Mouse (Mus musculus) thymus, postnatal 14 days (tissue): ENCODE measurements around the gene Mbd3.

Experiments
- DNase-seq: peaks from one replicate; pipeline ENCODE4 v3.0.0; 2021

Mbd3 gene

DNA sequence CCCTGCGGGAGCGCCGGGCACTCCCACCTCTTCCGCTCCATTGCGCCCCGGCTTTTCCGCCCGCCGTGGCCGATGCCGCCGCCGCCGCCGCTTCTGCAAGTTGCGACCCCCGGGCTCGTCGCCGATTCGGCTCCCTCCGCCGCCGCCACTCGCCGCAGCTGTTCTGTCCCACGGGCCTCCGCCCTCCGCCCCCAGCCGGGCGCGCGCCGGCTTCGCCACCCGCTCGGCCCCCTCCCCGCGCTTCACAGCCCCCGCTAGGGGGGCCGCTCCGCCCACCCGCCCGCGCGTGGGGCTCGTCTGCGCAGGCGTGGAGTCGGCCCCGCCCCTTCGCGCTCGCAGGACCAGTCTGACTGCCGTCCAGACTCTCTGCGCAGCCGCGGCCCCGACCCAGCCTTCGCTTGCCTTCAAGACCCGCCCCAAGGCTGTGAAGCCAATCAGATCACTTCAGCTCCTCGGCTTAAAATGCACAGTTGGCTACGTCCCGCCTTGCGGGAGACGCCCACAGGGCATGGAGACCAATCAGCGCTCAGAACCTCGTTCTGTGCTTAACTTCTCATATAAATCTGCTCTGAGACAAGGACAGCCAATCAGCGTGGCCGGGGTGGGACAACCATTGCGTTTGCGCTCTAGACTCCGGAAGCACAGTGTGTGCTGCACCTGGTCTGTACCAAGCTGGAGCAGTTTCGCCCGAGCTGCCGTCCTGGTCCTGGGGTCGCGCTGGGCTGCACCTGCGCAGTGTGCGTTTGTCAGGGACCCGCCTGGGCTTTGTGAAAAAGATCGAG lies at the start of gene Mbd3:
TSS of gene Mbd3 (minus strand) at position 360 of the 782 bp plus-strand sequence.
- peak; percentile 100 for DNase-seq

DNA sequence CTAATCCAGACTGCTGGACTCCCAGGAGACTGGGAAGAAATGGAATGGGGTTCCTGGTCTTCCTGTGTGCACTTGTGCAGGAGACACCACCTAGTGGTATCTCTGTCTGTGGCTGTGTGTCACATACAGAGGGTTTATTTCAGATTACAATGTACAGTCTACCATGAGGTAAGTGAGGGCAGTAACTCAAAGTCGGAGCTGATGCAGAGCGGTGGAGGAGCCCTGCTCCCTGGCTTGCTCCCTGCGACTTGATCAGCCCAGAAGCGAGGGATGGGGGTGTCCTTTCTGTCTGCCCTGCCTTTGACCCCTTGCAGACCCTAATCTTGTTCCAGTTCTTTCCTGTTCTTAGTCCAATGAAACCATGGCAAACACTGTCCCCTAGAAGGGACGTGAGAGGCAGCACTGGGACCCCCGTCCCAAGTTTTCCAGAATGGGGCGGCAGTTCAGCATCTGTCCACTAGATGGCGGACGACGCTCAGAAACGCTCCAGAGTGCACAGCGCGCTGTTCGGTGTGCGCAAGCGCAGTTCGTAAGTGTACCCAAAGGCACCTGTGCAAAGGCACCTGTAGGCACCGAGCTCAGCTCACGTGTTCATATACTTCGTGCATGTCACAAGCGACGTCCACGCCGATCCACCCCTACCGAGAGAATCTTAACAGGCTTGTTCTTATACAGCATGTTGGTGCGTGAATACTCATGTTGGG lies 46.7 kb upstream of the Mbd3 start:
- peak; percentile 87 for DNase-seq

DNA sequence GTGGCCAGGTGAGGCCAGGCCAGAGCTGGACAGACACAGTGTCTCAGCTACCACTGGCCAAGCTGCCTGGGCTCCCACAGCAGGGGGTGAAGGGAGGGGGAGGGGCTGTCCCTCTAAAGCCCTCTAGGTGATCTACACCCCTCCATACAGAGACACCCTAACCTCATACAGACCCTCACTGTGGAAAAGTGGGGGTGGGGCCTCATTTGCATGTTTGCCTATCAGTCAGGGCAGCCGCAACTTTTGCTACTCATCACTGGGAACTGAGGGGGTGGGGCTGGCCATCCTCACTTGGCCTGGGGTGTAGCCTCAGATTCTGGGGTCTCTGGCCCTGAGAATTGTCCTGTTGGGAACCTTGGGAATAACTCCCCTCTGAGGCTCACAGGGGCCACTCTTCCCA lies 45.7 kb upstream of the Mbd3 start:
- DNase-seq: no peak

- DNase-seq: no peak
Measured at GRCm38 (mm10) chr10:80444339-80445045, 45.1 kb upstream of the Mbd3 start.

- no peak for DNase-seq
Measured at GRCm38 (mm10) chr10:80443575-80444278, 44.4 kb upstream of the Mbd3 start.

GRCm38 (mm10) chr10:80442989-80443388 lies 43.6 kb upstream of the Mbd3 start:
- DNase-seq: no peak

DNA sequence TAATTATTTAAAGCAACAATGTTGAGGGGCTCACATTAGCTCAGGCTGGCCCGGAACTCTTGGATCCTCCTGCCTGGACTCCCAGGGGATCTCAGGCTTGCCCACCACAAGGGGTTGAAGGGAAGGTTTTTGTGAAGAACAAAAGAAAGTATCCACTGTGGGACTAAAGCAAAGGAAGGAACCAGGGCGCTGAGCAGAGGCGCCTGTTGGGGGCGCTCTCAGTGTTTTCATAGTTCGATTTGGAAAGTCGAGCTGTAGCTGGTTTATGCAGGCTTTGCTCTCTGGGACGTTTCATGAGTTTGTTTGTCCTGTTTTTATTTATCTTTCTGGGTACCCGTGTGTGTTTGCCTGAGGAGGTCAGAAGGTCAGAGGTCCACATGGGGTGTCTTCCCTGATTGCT lies 42.2 kb upstream of the Mbd3 start:
- no peak for DNase-seq

- no peak for DNase-seq
Measured at GRCm38 (mm10) chr10:80440031-80440430, 40.7 kb upstream of the Mbd3 start.

GRCm38 (mm10) chr10:80437973-80438372 lies 38.6 kb upstream of the Mbd3 start:
- no peak for DNase-seq

DNA sequence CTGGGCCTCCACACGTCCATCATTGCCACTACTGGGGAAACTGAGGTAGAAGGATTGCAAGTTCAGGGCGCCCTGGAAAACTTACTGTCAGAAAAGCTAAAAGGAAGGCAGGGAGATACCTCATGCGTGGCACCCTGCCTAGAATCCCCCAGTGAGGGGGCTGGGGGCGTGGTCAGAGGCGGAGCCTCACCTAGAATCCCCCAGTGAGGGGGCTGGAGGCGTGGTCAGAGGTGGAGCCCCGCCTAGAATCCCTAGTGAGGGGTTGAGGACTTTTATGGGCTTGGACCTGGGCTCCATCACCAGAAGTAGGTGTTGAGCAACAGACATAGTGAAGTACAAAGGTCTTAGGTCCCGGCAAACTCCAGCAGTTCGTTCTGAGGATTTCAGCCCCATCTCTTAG lies 36.9 kb upstream of the Mbd3 start:
- peak; percentile 57 for DNase-seq

DNA sequence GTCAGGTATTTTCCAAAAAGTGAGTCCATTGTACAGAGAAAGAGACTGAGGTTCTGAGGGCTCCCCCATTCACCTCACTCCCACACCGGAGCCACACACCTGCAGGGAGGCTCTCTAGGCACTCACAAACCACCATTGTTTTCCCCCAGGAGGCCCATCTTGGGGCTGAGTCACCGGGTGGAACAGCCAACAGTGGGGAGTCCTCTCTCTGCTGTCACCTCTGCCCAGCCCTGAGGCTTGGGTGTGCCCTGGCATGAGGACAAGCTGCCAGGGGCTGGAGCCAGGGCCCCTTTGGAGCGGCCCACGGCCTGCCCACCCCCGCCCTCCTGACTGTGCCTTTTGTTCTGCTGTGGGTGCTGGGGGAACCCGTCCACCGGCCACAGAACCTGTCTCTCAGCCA lies 36.4 kb upstream of the Mbd3 start:
- DNase-seq: no peak

DNA sequence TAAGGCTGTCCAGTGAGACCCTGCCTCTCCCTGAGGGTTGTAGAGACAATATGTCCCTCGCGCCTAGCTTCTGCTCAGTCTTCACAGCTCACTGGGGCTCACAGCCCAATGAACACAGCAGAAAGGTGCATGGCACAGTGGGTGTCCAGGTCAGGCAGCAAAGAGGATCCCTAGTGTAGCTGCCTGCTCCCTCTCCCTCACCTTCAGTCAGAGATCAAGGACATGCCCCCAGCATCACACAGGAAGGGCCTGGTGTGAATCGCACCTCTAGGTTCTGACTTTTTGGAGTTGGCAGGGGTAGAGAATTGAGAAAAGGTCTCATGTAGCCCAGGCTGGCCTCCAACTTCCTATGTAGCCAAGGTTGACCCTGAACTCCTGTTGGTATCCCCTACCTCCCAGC lies 35.5 kb upstream of the Mbd3 start:
- no peak for DNase-seq

- DNase-seq: no peak
Measured at GRCm38 (mm10) chr10:80434233-80434592, 34.9 kb upstream of the Mbd3 start.

DNA sequence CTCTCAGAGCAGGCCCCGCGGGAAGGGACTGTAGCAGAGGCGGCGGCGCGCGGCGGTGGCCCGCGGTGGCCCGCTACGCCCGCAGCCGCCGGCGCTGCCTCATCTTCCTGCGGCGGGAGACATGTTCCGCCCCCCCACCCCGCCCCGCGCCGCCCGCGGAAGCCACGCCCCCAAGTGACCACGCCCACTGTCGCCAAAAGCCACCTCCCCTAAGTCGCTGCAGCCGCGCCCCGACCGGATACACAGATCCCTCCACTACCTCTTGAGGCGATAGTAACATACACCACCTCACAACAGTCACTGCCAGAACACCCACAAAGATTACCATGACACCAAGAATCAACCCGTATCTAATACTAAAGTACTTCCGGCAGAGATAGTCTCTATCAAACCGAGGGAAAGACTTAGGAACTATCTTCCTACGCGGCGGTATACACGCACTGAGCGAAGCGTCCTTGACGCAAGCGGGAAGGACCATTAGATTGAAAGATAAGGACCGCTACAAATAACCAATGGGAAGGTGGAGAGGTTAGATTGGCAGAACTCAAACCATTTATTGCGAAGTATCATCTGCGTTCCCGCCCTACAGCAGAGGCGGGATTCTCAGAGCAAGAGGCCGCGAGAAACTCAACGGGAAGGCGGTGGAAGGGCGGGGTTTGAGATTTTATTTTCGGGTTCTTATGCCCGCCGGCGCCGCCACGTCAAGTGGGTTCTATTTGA lies 34.3 kb upstream of the Mbd3 start, which contains the start of gene Tcf3:
TSS of gene Tcf3 (minus strand) at position 135 of the 720 bp plus-strand sequence.
- DNase-seq: peak; percentile 96

DNA sequence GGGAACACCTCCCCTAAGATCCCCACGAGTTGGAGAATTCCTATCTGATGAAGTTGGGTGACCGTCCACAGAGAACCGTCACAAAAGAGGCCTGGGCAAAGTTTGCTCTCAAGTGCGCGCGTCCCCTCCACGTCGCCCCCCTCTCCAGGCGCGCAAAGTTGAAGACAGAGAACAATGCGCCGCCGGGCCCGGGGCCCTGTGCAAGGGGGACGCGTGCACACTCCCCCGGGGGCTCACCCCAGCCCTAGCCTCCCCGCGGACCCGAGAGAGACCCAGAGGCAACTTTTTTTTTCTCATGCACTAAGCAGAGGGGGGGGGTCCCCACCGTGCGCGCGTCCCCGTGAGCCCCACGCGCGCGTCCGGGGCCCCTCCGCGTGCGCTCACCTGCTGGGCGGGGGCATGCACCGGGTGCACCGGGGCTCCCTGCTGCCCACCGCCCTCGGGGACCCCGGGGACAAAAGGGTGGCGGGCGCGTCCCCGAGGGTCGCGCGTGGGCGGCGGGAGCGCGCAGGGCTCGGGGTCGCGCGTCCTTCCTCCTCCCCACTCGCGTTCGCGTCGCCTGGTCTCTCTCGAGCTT lies 33.7 kb upstream of the Mbd3 start:
- DNase-seq: peak; percentile 78

GRCm38 (mm10) chr10:80432387-80432785 lies 33.0 kb upstream of the Mbd3 start:
- DNase-seq: no peak

DNA sequence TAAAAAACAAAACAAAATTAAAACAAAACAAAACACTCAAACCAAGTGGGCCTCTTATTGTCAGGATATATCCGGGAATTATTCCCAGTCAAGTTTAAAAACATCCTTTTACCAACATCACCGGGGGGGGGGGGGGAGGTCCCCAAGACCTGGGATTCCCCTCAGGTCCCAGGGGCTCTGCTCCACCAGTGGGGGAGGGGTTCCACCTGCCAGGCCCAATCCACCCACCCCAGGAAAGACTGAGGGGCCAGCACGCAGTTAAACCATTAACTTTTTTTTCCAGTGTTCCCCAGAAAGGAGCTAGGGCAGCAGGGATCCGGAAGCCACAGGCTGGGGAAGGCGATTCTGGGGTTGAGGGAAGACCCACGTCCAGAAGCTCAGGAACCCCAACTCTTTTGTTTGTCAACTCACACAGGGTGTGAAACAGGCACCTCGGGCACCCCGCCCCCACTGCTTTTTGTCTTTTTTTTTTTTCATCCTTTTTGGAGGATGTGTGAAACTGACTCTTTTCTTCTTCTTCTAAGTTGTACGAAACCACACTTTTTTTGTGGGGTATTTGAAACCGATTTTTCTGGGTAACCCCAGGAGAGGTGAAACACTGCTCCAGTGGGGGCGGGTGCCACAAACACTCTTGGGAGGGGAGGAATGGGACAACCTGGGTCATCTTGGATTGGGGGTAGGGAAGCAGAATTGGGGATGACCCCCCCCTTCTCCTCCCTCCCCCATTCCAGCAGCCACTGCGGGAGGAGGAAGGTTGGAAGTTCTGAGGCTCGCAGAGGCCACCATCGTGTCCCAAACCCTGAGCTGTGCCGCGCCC lies 32.4 kb upstream of the Mbd3 start:
- DNase-seq: peak; percentile 72

- peak; percentile 58 for DNase-seq
Measured at GRCm38 (mm10) chr10:80430375-80430980, 31.1 kb upstream of the Mbd3 start.

- DNase-seq: no peak
Measured at GRCm38 (mm10) chr10:80429800-80430199, 30.4 kb upstream of the Mbd3 start.

- no peak for DNase-seq
Measured at GRCm38 (mm10) chr10:80425041-80425440, 25.7 kb upstream of the Mbd3 start.

GRCm38 (mm10) chr10:80423562-80423961 lies 24.2 kb upstream of the Mbd3 start:
- DNase-seq: peak; percentile 58
